Mouse (Mus musculus) Muller cell, postnatal 12 days (primary cell): ENCODE data around the gene Lrig2.
"Not testable (repeated sequence)": the region's sequence is repeated elsewhere in the genome, so short reads cannot be mapped to it uniquely, and the experiment has no call there.

ENCODE experiments used
- DNase-seq: peaks from one replicate; pipeline ENCODE4 v3.0.0-alpha.2; 2015; ENCODE audit errors: inconsistent ontology term

Gene Lrig2

GRCm38 (mm10) chr3:104432651-104433050 lies 79.1 kb downstream of the Lrig2 start:
- DNase-seq, result no peak

GRCm38 (mm10) chr3:104431848-104432159 lies 79.9 kb downstream of the Lrig2 start:
- DNase-seq, result no peak

DNA sequence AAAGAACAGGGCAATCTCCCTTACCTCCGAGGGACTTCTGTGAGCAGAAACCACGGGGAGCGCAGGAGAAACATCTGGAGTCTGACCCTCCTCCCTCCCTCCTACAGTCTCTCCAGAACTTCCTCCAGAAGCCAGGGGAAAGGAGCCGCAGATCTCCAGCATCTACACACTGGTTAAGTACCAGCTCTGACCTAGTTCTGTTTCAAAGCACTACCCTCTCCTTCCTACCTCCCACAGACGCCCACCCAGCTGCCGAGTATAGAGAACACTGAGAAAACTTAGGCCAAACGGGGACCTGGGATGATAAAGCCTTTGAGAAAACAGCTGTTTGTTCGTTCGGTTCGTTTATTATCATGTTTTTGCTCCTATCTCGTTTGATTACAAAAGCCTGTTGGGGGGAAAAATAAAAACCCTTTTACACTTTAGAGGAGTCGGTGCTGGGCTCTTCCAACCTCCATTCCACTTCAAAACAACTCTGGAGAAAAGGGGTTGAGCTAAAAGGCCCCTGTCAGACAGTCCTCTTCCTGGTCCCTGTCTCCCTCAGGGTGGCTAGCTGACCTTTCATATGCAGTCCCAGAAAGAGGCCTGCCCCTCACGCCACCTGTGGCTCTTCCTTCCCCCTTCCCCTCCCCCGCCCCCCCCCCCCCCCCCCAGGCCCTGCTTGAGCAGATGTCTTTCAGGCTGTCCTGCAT lies 80.4 kb downstream of the Lrig2 start:
- no peak for DNase-seq

- DNase-seq, result not testable (repeated sequence)
These were observed 84.4 kb downstream of the Lrig2 start for GRCm38 (mm10) chr3:104427354-104427753.

DNA sequence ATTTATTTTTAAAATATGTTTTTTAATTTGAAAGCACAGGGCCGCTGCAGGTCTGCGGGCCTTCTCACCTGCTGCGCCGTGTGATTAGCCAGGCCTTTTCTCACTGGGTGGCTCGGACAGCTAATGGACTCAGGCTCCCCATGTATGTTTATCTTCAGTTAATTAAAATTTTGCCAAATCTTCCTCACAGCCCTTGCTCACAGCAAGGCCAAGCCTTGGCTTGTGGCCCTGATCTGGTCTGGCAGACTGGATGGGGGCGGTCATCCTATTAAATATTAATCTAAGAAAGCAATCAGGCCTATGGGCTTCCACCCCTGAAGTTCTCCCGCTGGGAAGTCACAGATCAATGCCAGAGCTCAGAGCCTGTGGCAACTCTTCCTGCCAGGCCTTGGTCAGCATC lies 87.4 kb downstream of the Lrig2 start:
- DNase-seq, result no peak

DNA sequence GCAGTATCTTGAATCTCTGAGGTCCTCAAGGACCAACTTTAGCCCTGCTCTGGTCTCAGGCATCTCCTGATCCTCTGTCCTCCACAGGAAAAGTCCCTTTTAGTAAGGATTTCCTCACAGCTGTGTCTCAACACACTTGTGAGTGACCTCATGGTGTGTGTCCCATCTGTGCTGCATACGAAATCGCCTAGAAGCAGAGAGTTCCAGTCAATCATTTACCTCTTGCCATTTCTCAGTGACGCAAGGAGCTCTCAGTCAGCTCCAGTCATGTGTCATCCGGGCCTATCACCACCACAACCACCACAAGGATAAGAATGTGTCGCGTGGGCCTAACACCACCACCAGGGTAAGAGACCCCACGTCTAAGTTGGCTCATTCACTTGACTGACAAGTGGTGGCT lies 90.8 kb downstream of the Lrig2 start:
- no peak for DNase-seq

GRCm38 (mm10) chr3:104419990-104420389 lies 91.7 kb downstream of the Lrig2 start:
- no peak for DNase-seq

- no peak for DNase-seq
These were observed 94.9 kb downstream of the Lrig2 start for GRCm38 (mm10) chr3:104416806-104417205.

DNA sequence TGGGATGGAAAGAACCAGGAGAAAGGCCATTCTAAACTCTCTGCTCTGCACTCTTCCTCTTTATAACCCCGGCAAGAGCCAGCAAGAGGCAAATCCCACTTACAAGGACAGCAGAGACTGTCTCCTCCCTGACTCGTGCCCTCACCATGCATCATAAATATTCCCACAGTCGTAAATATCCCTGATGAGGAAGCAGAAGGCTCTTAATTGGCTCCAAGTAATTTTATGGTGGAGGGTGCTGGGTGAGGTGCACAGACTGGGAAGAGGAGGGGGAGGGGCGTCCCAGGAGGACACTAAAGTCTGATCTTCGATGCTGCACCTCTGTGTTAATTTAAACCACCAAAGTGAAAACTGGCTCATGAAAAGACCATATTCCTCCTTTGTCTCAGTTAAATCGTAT lies 99.2 kb downstream of the Lrig2 start:
- no peak for DNase-seq

GRCm38 (mm10) chr3:104407506-104407905 lies 104.2 kb downstream of the Lrig2 start:
- DNase-seq, result no peak

GRCm38 (mm10) chr3:104403582-104403981 lies 108.1 kb downstream of the Lrig2 start:
- DNase-seq, result no peak

DNA sequence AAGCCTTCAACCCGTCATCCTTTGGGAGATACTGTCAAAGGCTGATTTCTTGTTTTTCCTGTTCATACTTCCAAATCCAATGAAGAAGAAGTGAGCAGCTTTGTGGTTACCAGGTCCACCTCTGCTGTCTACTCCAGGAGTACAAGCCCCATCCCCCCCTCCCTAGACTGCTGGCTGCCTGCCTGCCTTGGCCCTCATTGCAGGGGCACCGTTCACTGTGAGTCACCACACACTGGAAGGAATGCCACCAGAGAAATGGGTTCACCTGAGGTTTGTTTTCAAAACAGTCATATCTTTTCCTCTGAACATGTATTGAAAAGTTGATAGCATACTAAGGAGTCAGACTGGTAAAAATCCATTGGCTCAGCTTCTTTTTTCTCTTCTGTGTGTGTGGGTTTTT lies 110.5 kb downstream of the Lrig2 start:
- DNase-seq, result peak; percentile 49

- no peak for DNase-seq
These were observed 111.6 kb downstream of the Lrig2 start for GRCm38 (mm10) chr3:104400126-104400525.

DNA sequence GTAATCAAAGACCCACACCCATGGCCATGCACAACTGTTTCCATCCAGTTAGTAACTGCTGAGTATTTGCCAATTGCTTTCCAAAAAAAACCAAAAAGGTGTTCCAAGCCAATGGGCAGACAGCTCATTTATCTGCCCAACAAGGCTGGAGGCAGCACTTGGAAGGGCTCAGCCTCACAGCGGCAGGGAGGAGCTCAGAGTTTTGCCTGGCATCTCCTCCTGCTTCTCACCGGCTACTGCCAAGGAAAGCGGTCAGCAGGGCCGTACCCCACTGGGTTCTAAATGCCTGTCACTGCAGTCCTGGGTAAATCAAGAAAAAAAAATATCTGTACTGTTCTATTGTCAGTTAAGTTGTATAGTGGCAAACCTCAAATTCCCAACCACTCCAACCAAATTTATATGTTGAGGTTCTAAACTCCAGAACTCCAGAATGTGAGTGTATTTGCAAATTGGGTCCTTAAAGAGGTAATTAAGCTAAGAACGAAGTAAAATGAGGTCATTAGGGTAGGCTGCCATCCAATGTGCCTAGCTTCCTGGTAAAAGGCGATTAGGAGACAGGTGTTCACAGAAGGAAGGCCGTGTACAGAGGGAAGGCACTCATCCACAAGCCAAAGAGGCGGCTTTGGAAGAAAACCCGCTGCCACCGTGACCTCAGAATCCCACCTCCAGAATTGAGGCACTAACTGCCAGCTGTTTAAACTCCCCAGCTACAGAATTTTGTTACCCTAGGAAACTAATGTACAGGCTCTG lies 112.2 kb downstream of the Lrig2 start:
- DNase-seq, result peak; percentile 39

GRCm38 (mm10) chr3:104397316-104397715 lies 114.4 kb downstream of the Lrig2 start:
- no peak for DNase-seq

DNA sequence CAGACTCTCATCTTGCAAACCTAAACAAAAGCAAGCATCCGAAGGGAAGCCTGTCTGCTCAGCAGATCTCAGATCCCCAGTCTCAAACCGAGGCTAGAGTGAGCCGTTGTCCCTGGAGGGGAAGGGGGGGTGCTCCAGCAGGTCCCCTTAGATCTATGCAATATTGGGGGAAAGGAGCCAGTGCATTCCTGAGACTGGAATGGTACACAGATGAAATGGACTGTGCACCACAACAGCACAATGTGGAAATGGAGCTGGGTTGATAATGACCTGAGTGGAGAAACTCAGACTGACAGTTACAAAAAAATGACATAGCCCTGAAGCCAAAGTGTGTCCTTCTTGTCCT lies 115.0 kb downstream of the Lrig2 start:
- DNase-seq, result peak; percentile 54

DNA sequence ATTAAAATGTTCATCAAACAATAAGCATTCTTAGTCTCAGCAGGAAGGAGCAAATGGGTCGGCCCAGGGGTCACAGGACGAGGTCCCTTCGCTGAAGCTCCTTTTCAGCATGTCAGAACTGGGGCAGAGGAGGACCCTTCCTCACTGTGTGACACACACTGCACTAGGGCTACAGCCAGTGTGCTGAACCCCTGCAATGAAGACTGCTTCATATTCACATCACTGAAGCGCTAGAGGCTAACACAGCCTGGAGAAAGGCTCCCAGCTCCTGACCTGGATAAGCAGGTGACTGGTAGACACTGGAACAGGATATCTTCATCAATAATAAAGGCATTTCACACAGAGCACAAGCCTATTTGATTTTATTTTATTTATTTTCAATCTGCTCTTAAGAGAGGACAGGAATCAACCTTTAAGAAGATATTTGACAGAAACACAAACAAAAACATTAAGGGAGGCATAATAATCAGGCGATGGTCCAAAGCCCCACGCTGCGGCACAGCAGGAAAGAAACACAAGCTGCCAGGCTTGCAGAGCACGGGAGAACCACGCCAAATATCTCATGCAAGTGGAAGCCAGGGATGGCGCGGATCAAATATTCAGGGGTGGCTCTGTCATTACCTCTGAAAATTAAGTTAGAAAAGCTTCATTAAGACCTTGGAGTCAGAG lies 115.5 kb downstream of the Lrig2 start:
- peak; percentile 67 for DNase-seq

- DNase-seq, result no peak
These were observed 121.6 kb downstream of the Lrig2 start for GRCm38 (mm10) chr3:104390072-104390471.

DNA sequence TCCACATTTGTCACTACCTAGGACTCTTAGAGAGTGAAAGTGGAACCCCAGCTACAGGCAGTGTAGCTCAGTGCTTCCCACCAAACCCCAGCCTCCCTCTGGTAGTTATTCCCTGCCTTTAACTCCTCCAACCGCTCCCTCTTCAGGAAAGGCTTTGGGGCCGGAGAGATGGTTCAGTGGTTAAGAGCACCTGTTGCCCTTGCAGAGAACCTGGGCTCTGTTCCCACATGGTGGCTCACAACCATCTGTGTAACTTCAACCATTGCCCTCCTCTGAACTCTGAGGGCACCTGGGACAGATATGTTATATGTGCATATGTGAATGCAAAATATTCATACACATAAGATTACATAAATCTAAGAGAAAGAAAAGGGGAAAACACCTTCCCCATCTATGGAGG lies 122.3 kb downstream of the Lrig2 start:
- DNase-seq, result no peak

- no peak for DNase-seq
These were observed 126.1 kb downstream of the Lrig2 start for GRCm38 (mm10) chr3:104385587-104385986.

GRCm38 (mm10) chr3:104383681-104384341 lies 127.9 kb downstream of the Lrig2 start:
- DNase-seq, result peak; percentile 26

GRCm38 (mm10) chr3:104378228-104378627 lies 133.5 kb downstream of the Lrig2 start:
- no peak for DNase-seq

- DNase-seq, result no peak
These were observed 137.8 kb downstream of the Lrig2 start for GRCm38 (mm10) chr3:104373907-104374306.
